Mouse (Mus musculus): ENCODE data around the gene Zwint. TPM values are rescaled to one million over a fixed set of nuclear protein-coding genes. Genes with fewer than 3 reads are reported as not detected.

Zwint gene
- total and polyA plus RNA-seq, 3 experiments, result 173 to 257 (median 248) TPM

DNA sequence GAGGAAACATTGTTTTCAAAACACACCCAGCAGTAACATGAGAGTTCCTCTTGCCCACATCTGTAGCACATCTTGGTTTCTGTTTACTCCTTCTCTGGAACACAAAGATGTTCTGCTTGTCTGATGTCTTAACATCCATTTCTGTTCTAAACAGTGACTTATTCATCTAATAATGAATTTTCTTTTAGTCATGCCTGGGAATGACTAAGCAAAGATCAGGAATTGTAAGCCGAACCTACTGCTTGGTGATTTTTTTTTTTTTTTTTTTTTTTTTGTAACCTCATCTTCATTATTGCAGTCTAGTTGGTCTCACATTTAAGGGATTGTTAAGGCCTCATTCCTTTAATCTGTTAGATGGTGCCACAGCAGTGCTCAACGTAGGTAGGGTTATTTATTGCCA lies 848 bp upstream of the Zwint start:
- H3K27ac ChIP-seq (ENCODE audit: insufficient read depth, low read depth), result no peak overlapping the region
- in situ Hi-C loops (cut with MboI; ENCODE audit: low pct_ligation_motif_present, low pct_unique_long_range_greater_than_20kb, low sequenced_read_pairs) (no loop called here), dilution Hi-C loops (cut with MboI; ENCODE audit: extremely low pct_ligation_motif_present, extremely low pct_unique_long_range_greater_than_20kb, low sequenced_read_pairs) (no loop called here)
- no peaks in the 10 kb centered on the region for H3K27me3 ChIP-seq (replicated peaks)
- peak overlapping the region in 2 of 3 experiments; percentile 29 to 80 for H3K4me3 ChIP-seq (replicated peaks in 1 of 3; ENCODE audit: low read depth in 2 of 3, low read length in 2 of 3, poor library complexity in 1 of 3)
- H3K36me3 ChIP-seq (replicated peaks in 1 of 2; ENCODE audit: control insufficient read depth in 1 of 2, insufficient read depth in 1 of 2, low read length in 1 of 2), result peaks cover 18 to 30% of the 10 kb centered on the region in 2 experiments
- peaks cover 5 to 25% of the 10 kb centered on the region in 2 experiments for H3K4me1 ChIP-seq (ENCODE audit: control insufficient read depth in 1 of 2, insufficient read depth in 2 of 2)
- peak overlapping the region; percentile 97 for H3K4me2 ChIP-seq (ENCODE audit: insufficient read depth, low read depth, poor library complexity, severe bottlenecking)
- DNase-seq (ENCODE audit: extremely low read depth), result no peak
- peak overlapping the region; percentile 78 for H3K9ac ChIP-seq (ENCODE audit: insufficient read depth, low read depth)
- peaks cover 16% of the 10 kb centered on the region for H3K79me2 ChIP-seq (replicated peaks; ENCODE audit: control insufficient read depth, extremely low read depth, insufficient read depth, poor library complexity, severe bottlenecking)
- no peaks in the 10 kb centered on the region for H3K9me3 ChIP-seq (replicated peaks; ENCODE audit: low read length)
- no peak for TF ChIP-seq USF1 (IDR thresholded peaks at IDR 0.05; ENCODE audit: low read depth, low read length)
- TF ChIP-seq MAFK (IDR thresholded peaks at IDR 0.05; ENCODE audit: insufficient replicate concordance, low read length), result no peak
- no peak for TF ChIP-seq RAD21 (IDR thresholded peaks at IDR 0.05; ENCODE audit: low read depth, low read length)
- peak; percentile 82 for TF ChIP-seq ZNF384 (IDR thresholded peaks at IDR 0.05; ENCODE audit: low read depth, low read length)
- TF ChIP-seq UBTF (IDR thresholded peaks at IDR 0.05; ENCODE audit: low read depth, low read length), result no peak
- TF ChIP-seq NRF1 (IDR thresholded peaks at IDR 0.05; ENCODE audit: low read depth, low read length), result no peak
- no peak for TF ChIP-seq BHLHE40 (IDR thresholded peaks at IDR 0.05; ENCODE audit: low read depth, low read length)
- TF ChIP-seq EP300 (IDR thresholded peaks at IDR 0.05; ENCODE audit: low read length), result 0 out of 2 replicates have a peak, but pooled peaks have one; percentile 13
- TF ChIP-seq SMC3 (IDR thresholded peaks at IDR 0.05; ENCODE audit: low read depth, low read length), result no peak
- no peak for TF ChIP-seq CHD1 (IDR thresholded peaks at IDR 0.05; ENCODE audit: low read depth, low read length)
- TF ChIP-seq GABPA (IDR thresholded peaks at IDR 0.05; ENCODE audit: insufficient replicate concordance, low read depth, low read length), result no peak
- TF ChIP-seq PAX5 (IDR thresholded peaks at IDR 0.05; ENCODE audit: low read length), result no peak

- Histone ChIP-seq H3K79me2 (replicated peaks; ENCODE audit: control insufficient read depth, extremely low read depth, insufficient read depth, poor library complexity, severe bottlenecking) (peaks cover 19% of the 10 kb centered on the region), H3K36me3 (replicated peaks in 1 of 2; ENCODE audit: control insufficient read depth in 1 of 2, insufficient read depth in 1 of 2, low read length in 1 of 2) (peaks cover 24 to 40% of the 10 kb centered on the region in 2 experiments), H3K9ac (ENCODE audit: insufficient read depth, low read depth) (peak overlapping the region; percentile 89), H3K27me3 (replicated peaks) (no peaks in the 10 kb centered on the region), H3K4me3 (replicated peaks in 1 of 3; ENCODE audit: low read depth in 2 of 3, low read length in 2 of 3, poor library complexity in 1 of 3) (peak overlapping the region; percentile 80 to 94 (median 81)), H3K4me1 (ENCODE audit: control insufficient read depth in 1 of 2, insufficient read depth in 2 of 2) (peaks cover 5 to 25% of the 10 kb centered on the region in 2 experiments), H3K4me2 (ENCODE audit: insufficient read depth, low read depth, poor library complexity, severe bottlenecking) (peak overlapping the region; percentile 30; the same call in 1 of the 2 replicates), H3K27ac (ENCODE audit: insufficient read depth, low read depth) (peak overlapping the region; percentile 83), H3K9me3 (replicated peaks; ENCODE audit: low read length) (peaks cover 3% of the 10 kb centered on the region)
- DNase-seq (ENCODE audit: extremely low read depth), result peak; percentile 91
- dilution Hi-C loops (cut with MboI; ENCODE audit: extremely low pct_ligation_motif_present, extremely low pct_unique_long_range_greater_than_20kb, low sequenced_read_pairs) (no loop called here), in situ Hi-C loops (cut with MboI; ENCODE audit: low pct_ligation_motif_present, low pct_unique_long_range_greater_than_20kb, low sequenced_read_pairs) (no loop called here)
- TF ChIP-seq CHD2 (IDR thresholded peaks at IDR 0.05; ENCODE audit: low read length) (peak; percentile 32; the same call in 1 of the 2 replicates), JUN (IDR thresholded peaks at IDR 0.05; ENCODE audit: insufficient read depth, low read depth, low read length) (peak; percentile 8; the same call in 1 of the 2 replicates), MYC (IDR thresholded peaks at IDR 0.05; ENCODE audit: low read depth, low read length) (no peak), TBP (conservative IDR thresholded peaks at IDR 0.05; ENCODE audit: low read depth, low read length) (0 out of 2 replicates have a peak, but pooled peaks have one; percentile 54), MAFK (IDR thresholded peaks at IDR 0.05; ENCODE audit: insufficient replicate concordance, low read length) (peak; percentile 64), POLR2AphosphoS2 (IDR thresholded peaks at IDR 0.05; ENCODE audit: low read depth, low read length) (no peak), JUND (conservative IDR thresholded peaks at IDR 0.05; ENCODE audit: low read depth, low read length) (peak; percentile 70), MEF2A (IDR thresholded peaks at IDR 0.05; ENCODE audit: borderline replicate concordance, low read depth, low read length) (0 out of 2 replicates have a peak, but pooled peaks have one; percentile 26), PAX5 (IDR thresholded peaks at IDR 0.05; ENCODE audit: low read length) (no peak), CTCF (conservative IDR thresholded peaks at IDR 0.05 in 1 of 2, IDR thresholded peaks at IDR 0.05 in 1 of 2; ENCODE audit: low read depth in 2 of 2, low read length in 2 of 2) (no peak), IRF4 (IDR thresholded peaks at IDR 0.05; ENCODE audit: low read depth, low read length) (peak; percentile 29; the same call in 1 of the 2 replicates), CHD1 (IDR thresholded peaks at IDR 0.05; ENCODE audit: low read depth, low read length) (no peak), GABPA (IDR thresholded peaks at IDR 0.05; ENCODE audit: insufficient replicate concordance, low read depth, low read length) (no peak), MAX (IDR thresholded peaks at IDR 0.05; ENCODE audit: low read length) (peak; percentile 9; the same call in 1 of the 2 replicates), KAT2A (IDR thresholded peaks at IDR 0.05; ENCODE audit: insufficient replicate concordance, low read length) (peak; percentile 81; the same call in 1 of the 2 replicates), TCF12 (IDR thresholded peaks at IDR 0.05; ENCODE audit: low read depth, low read length) (peak; percentile 19; the same call in 1 of the 2 replicates), ETS1 (conservative IDR thresholded peaks at IDR 0.05; ENCODE audit: low read depth, low read length) (peak; percentile 51), EP300 (IDR thresholded peaks at IDR 0.05; ENCODE audit: low read length) (peak; percentile 25; the same call in 1 of the 2 replicates), MXI1 (IDR thresholded peaks at IDR 0.05; ENCODE audit: low read depth, low read length) (peak; percentile 28; the same call in 1 of the 2 replicates)
Observed at GRCm38 (mm10) chr10:72655017-72655509, 418 bp downstream of the Zwint start.

Measured in CH12.LX (cell line).